Mouse (Mus musculus) kidney, adult 2 months (tissue): Measurements from ENCODE around the gene Ints4.

Source experiments
- CTCF ChIP-seq: fragments of 200-500 bp; conservative IDR thresholded peaks from 2 replicates; pipeline ENCODE4 v1.5.1; 2011; ENCODE audit warnings: low read depth, mild to moderate bottlenecking, control low read depth, low read length, moderate library complexity, mixed read lengths; ENCODE audit not compliant: insufficient read depth, insufficient read length
- POLR2A ChIP-seq: fragments of 200-500 bp; IDR thresholded peaks from one replicate; pipeline ENCODE4 v1.6.1; 2011; ENCODE audit warnings: low read depth, low read length, control low read depth

GRCm38 (mm10) chr7:97480290-97480689, 466 bp upstream of the Ints4 start:
- TF ChIP-seq CTCF = no peak
- no peak for TF ChIP-seq POLR2A
